Mouse (Mus musculus) hindbrain, embryonic 14.5 days (tissue): Measurements from ENCODE around the gene Ppp1r11. TPM values are rescaled to one million over a fixed set of nuclear protein-coding genes. Genes with fewer than 3 reads are reported as not detected.

ENCODE experiments used
- ATAC-seq: fragments of 200-750 bp; cut with Nextera tagmentation; 2 replicates; pipeline ENCODE4 v1.8.0; 2017; ENCODE audit warnings: moderate number of reproducible peaks, mild to moderate bottlenecking, moderate TSS enrichment, moderate library complexity; ENCODE audit not compliant: low FRiP score
- DNase-seq: peaks from one replicate; pipeline ENCODE4 v3.0.0-alpha.2; 2015; ENCODE audit warnings: low spot score
- H3K27ac ChIP-seq: fragments of 300-500 bp; sonication (generic); 2 replicates; pipeline ENCODE4 v1.5.1; 2014; ENCODE audit warnings: mild to moderate bottlenecking, moderate library complexity
- H3K27me3 ChIP-seq: fragments of 300-500 bp; sonication (generic); 2 replicates; pipeline ENCODE4 v1.6.1; 2014; ENCODE audit warnings: mild to moderate bottlenecking, low read length, mixed read lengths; ENCODE audit not compliant: control insufficient read depth, insufficient read depth
- H3K36me3 ChIP-seq: fragments of 300-500 bp; sonication (generic); replicated peaks from 2 replicates; pipeline ENCODE4 v1.6.1; 2014; ENCODE audit not compliant: control insufficient read depth, insufficient read depth
- H3K4me1 ChIP-seq: fragments of 300-500 bp; sonication (generic); replicated peaks from 2 replicates; pipeline ENCODE4 v1.6.1; 2014; ENCODE audit warnings: antibody characterized with exemption, low read length, mixed read lengths; ENCODE audit not compliant: control insufficient read depth, insufficient read depth
- H3K4me2 ChIP-seq: fragments of 300-500 bp; sonication (generic); replicated peaks from 2 replicates; pipeline ENCODE4 v1.6.1; 2014; ENCODE audit warnings: mild to moderate bottlenecking, moderate library complexity
- H3K4me3 ChIP-seq: fragments of 300-500 bp; sonication (generic); replicated peaks from 2 replicates; pipeline ENCODE4 v1.5.1; 2014; ENCODE audit warnings: mild to moderate bottlenecking, low read length
- H3K9ac ChIP-seq: fragments of 300-500 bp; sonication (generic); 2 replicates; pipeline ENCODE4 v1.6.1; 2014
- H3K9me3 ChIP-seq: fragments of 300-500 bp; sonication (generic); 2 replicates; pipeline ENCODE4 v1.6.1; 2016; ENCODE audit warnings: low read length; ENCODE audit not compliant: control insufficient read depth
- WGBS: fragments of 180-500 bp; shearing (Covaris S2); extraction: QIAGEN DNeasy Blood & Tissue Kit; methylation state at CpG from one replicate; pipeline ENCODE4 v1.1.7; 2014; 5-methylcytosine and 5-hydroxymethylcytosine counted together
- polyA plus RNA-seq: library from polyadenylated mRNA; unstranded; fragments of >200 nt; fragmentation: Nextera tagmentation; extraction: Ambion mirVana; gene quantifications from 2 replicates; pipeline ENCODE4 v1.2.1, GENCODE M21; 2014

Ppp1r11 gene
- polyA plus RNA-seq, 1 experiment from 2014 or later: 191 TPM

GRCm38 (mm10) chr17:36947051-36947819 lies 4.3 kb downstream of the Ppp1r11 start:
- H3K4me2 ChIP-seq: peak overlapping the region; percentile 93
- peak overlapping the region; percentile 70 for H3K27ac ChIP-seq
- peak overlapping the region; percentile 47 for H3K4me3 ChIP-seq
- ATAC-seq: peak; percentile 57
- DNase-seq: peak; percentile 59
- peaks cover 27% of the 10 kb centered on the region for H3K4me1 ChIP-seq
- under 1% methylated on average over 60 of the region's 62 CpGs for WGBS
- peaks cover 13% of the 10 kb centered on the region for H3K36me3 ChIP-seq
- H3K9me3 ChIP-seq: no peaks in the 10 kb centered on the region
- peak overlapping the region; percentile 83 for H3K9ac ChIP-seq
- H3K27me3 ChIP-seq: peaks cover 31% of the 10 kb centered on the region

- peaks cover 16% of the 10 kb centered on the region for H3K4me1 ChIP-seq
- no peaks in the 10 kb centered on the region for H3K9me3 ChIP-seq
- WGBS: 18% methylated on average over 9 of the region's 9 CpGs
- no peak overlapping the region for H3K4me2 ChIP-seq
- H3K27ac ChIP-seq: no peak overlapping the region
- H3K27me3 ChIP-seq: peaks cover 50% of the 10 kb centered on the region
- H3K36me3 ChIP-seq: peaks cover 7% of the 10 kb centered on the region
- no peak overlapping the region for H3K4me3 ChIP-seq
- no peak for ATAC-seq
- H3K9ac ChIP-seq: no peak overlapping the region
- no peak for DNase-seq
Observed at GRCm38 (mm10) chr17:36944121-36944775, 7.3 kb downstream of the Ppp1r11 start.

- Histone ChIP-seq H3K36me3 (peaks cover 1% of the 10 kb centered on the region), H3K9me3 (no peaks in the 10 kb centered on the region), H3K4me2 (peak overlapping the region; percentile 70; the same call in 1 of the 2 replicates), H3K9ac (no peak overlapping the region), H3K4me1 (peaks cover 16% of the 10 kb centered on the region), H3K4me3 (peak overlapping the region; percentile 38; the same call in 1 of the 2 replicates), H3K27ac (no peak overlapping the region), H3K27me3 (peaks cover 50% of the 10 kb centered on the region)
- no peak for DNase-seq
- ATAC-seq: no peak
- WGBS: 37% methylated on average over 5 of the region's 5 CpGs
Observed at GRCm38 (mm10) chr17:36943691-36944090, 7.8 kb downstream of the Ppp1r11 start.

- ATAC-seq (no peak), DNase-seq (no peak)
- peaks cover 16% of the 10 kb centered on the region for H3K4me1 ChIP-seq
- 2% methylated on average over 58 of the region's 59 CpGs for WGBS
- peak within 1 kb of the TSS; percentile 70 for H3K4me2 ChIP-seq
- no peaks in the 10 kb centered on the region for H3K36me3 ChIP-seq
- no peaks in the 10 kb centered on the region for H3K9me3 ChIP-seq
- H3K9ac ChIP-seq: peak within 1 kb of the TSS; percentile 55
- no peak within 1 kb of the TSS for H3K27ac ChIP-seq
- peak within 1 kb of the TSS; percentile 38 for H3K4me3 ChIP-seq
- peaks cover 50% of the 10 kb centered on the region for H3K27me3 ChIP-seq
Observed at GRCm38 (mm10) chr17:36942791-36943471, 8.6 kb downstream of the Ppp1r11 start, which contains the start of gene Rnf39. Gene Rnf39 (plus strand): TSS chr17:36942918.

GRCm38 (mm10) chr17:36942391-36942790 lies 9.2 kb downstream of the Ppp1r11 start:
- no peak for DNase-seq
- Histone ChIP-seq H3K36me3 (no peaks in the 10 kb centered on the region), H3K27ac (no peak overlapping the region), H3K27me3 (peaks cover 50% of the 10 kb centered on the region), H3K4me3 (peak overlapping the region; percentile 38), H3K4me1 (peaks cover 16% of the 10 kb centered on the region), H3K9ac (0 out of 2 replicates have a peak overlapping the region, but pooled peaks have one; percentile 55), H3K4me2 (peak overlapping the region; percentile 70), H3K9me3 (no peaks in the 10 kb centered on the region)
- 55% methylated on average over 10 of the region's 10 CpGs for WGBS
- no peak for ATAC-seq

GRCm38 (mm10) chr17:36938056-36938455 lies 13.5 kb downstream of the Ppp1r11 start:
- no peak overlapping the region for H3K4me3 ChIP-seq
- H3K36me3 ChIP-seq: no peaks in the 10 kb centered on the region
- peaks cover 7% of the 10 kb centered on the region for H3K4me1 ChIP-seq
- H3K27ac ChIP-seq: no peak overlapping the region
- H3K9ac ChIP-seq: no peak overlapping the region
- no peaks in the 10 kb centered on the region for H3K9me3 ChIP-seq
- WGBS: 89% methylated on average over 2 of the region's 2 CpGs
- ATAC-seq (no peak), DNase-seq (no peak)
- H3K27me3 ChIP-seq: peaks cover 27% of the 10 kb centered on the region
- no peak overlapping the region for H3K4me2 ChIP-seq

- no peak overlapping the region for H3K9ac ChIP-seq
- H3K27ac ChIP-seq: no peak overlapping the region
- no peak overlapping the region for H3K4me2 ChIP-seq
- ATAC-seq (no peak), DNase-seq (no peak)
- H3K36me3 ChIP-seq: no peaks in the 10 kb centered on the region
- H3K4me1 ChIP-seq: no peaks in the 10 kb centered on the region
- 64% methylated on average over 2 of the region's 2 CpGs for WGBS
- H3K9me3 ChIP-seq: no peaks in the 10 kb centered on the region
- no peaks in the 10 kb centered on the region for H3K27me3 ChIP-seq
- no peak overlapping the region for H3K4me3 ChIP-seq
Observed at GRCm38 (mm10) chr17:36931806-36932205, 19.7 kb downstream of the Ppp1r11 start.

- no peak for ATAC-seq
- no peak for DNase-seq
- Histone ChIP-seq H3K27ac (no peak overlapping the region), H3K4me1 (no peaks in the 10 kb centered on the region), H3K4me3 (no peak overlapping the region), H3K27me3 (no peaks in the 10 kb centered on the region), H3K9ac (no peak overlapping the region), H3K4me2 (no peak overlapping the region), H3K9me3 (no peaks in the 10 kb centered on the region), H3K36me3 (no peaks in the 10 kb centered on the region)
- 87% methylated on average over 4 of the region's 4 CpGs for WGBS
Observed at GRCm38 (mm10) chr17:36931130-36931529, 20.4 kb downstream of the Ppp1r11 start.

GRCm38 (mm10) chr17:36930233-36930632 lies 21.3 kb downstream of the Ppp1r11 start:
- Histone ChIP-seq H3K4me3 (no peak overlapping the region), H3K4me2 (no peak overlapping the region), H3K4me1 (no peaks in the 10 kb centered on the region), H3K9me3 (no peaks in the 10 kb centered on the region), H3K27me3 (no peaks in the 10 kb centered on the region), H3K9ac (no peak overlapping the region), H3K27ac (no peak overlapping the region), H3K36me3 (no peaks in the 10 kb centered on the region)
- DNase-seq (no peak), ATAC-seq (no peak)
- 74% methylated on average over 6 of the region's 6 CpGs for WGBS
